Mouse (Mus musculus): ENCODE data around the gene Aldh3b1.

Aldh3b1 gene

GRCm38 (mm10) chr19:3875045-3875444, 54.6 kb downstream of the Aldh3b1 start:
- DNase-seq (ENCODE audit: low spot score): no peak

- no peak for DNase-seq (ENCODE audit: low spot score)
These were observed 57.2 kb downstream of the Aldh3b1 start for GRCm38 (mm10) chr19:3872373-3872772.

DNA sequence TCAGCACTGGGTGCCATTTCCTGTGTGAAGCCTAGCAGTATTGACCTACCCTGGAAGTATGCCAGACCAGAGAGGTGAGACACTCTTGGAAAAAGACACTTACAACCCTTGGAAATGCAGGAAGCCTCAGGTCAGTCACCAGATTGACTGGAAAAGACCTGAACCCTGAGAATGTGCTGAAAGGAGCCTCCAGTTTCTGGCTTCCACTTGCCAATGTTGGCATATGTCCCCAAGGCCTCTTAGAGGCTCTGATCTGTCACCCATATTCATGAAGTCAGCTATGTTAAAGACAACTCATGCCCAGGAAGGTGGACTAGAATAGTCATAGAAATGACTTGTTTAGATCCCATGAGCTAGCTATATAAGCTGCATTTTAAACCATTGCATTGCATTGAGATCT, 58.1 kb downstream of the Aldh3b1 start:
- DNase-seq (ENCODE audit: low spot score): no peak

DNA sequence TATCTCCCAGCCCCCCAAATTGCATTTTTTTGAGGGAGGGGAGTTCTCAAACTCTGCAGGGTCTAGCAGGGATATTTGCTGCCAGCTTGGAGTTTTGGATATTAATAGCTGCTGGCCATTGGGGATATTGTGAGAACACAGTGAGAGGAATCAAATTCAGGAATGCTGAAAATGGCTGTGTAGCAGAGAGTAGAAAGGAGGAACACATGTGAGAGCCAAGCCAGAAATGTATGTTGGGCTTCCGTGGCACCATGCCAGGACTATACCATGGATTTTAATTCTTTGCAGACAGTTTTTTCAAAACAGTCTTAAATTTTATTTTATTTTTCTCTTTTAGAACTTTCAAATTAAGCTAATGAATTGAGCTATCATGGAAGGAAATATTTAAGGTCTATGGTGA, 61.3 kb downstream of the Aldh3b1 start:
- no peak for DNase-seq (ENCODE audit: low spot score)

DNA sequence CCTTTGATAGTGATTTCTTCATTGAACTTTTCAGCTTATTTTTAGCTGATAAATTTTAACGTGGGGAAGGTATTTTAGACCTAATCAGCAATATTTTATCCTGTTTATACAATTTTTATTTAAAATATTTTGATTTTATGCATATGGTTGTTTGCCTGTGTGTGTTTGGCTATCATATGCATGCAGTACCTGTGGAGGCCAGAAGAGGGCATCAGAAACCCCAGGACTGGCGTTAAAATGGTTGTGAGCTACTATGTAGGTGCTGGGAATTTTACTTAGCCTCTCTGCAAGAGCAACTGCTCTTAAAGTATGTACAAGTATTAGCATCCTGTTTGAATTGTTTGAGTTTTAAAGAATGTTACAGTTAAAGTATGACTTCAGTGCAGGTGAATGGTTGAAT, 64.6 kb downstream of the Aldh3b1 start:
- no peak for DNase-seq (ENCODE audit: low spot score)
